Mouse (Mus musculus): ENCODE data around the gene Ssr2.

GRCm38 (mm10) chr3:88628766-88629165 is 53.1 kb downstream of the Ssr2 start:
- TF ChIP-seq CTCF (IDR thresholded peaks at IDR 0.05) (no peak), EP300 (IDR thresholded peaks at IDR 0.05) (no peak)

Measured in lung, postnatal 0 days (tissue).